Mouse (Mus musculus) embryonic fibroblast, embryonic 13.5 days (primary cell): ENCODE results near the gene Zfp787.

Experiments
- CTCF ChIP-seq: IDR thresholded peaks from 2 replicates; pipeline ENCODE4 v1.5.1; 2011; ENCODE audit warnings: mild to moderate bottlenecking, control low read depth, low read length, moderate library complexity, borderline replicate concordance; ENCODE audit not compliant: insufficient read depth
- POLR2A ChIP-seq: IDR thresholded peaks from 2 replicates; pipeline ENCODE4 v1.6.1; 2011; ENCODE audit warnings: low read depth, mild to moderate bottlenecking, control low read depth, low read length, moderate library complexity

GRCm38 (mm10) chr7:6146194-6146981 is 9.4 kb downstream of the Zfp787 start:
- no peak for TF ChIP-seq CTCF
- no peak for TF ChIP-seq POLR2A
